Mouse (Mus musculus): ENCODE results near the gene Lpcat2b.
A peak's percentile ranks its signal among the peaks of the same experiment; 100 is the strongest.

DNA sequence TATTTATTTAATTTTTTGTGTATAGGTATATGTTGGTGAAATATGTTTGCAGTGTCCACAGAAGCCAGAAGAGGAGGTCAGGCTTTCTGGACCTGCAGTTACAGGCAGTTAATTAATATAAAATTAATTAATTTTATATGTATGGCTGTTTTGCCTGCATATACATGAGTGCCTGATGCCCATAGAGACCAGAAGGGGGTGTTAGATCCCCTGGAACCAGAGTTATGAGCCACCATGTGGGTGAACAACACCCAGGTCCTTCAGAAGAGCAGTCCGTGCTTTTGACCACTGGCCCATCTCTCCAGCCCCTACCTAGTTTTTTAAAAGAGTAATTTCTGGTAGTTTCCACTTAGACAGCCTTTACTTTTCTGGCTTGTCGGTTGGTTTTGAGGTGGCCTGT is 19.1 kb upstream of the Lpcat2b start:
- TF ChIP-seq CTCF (IDR thresholded peaks at IDR 0.05; ENCODE audit: low read depth), result peak; percentile 24; the same call in 1 of the 2 replicates
- no peak for TF ChIP-seq EP300 (optimal IDR thresholded peaks at IDR 0.05)

Data from stomach, postnatal 0 days (tissue).